Mouse (Mus musculus) heart, adult 2 months (tissue): Measurements from ENCODE around the gene Styk1.

Source experiments
- CTCF ChIP-seq: fragments of 200-600 bp; IDR thresholded peaks from 2 replicates; pipeline ENCODE4 v1.8.1; 2022; ENCODE audit warnings: antibody characterized with exemption, mild to moderate bottlenecking, moderate library complexity
- POLR2A ChIP-seq: fragments of 200-500 bp; IDR thresholded peaks from 2 replicates; pipeline ENCODE4 v1.6.1; 2011; ENCODE audit warnings: mild to moderate bottlenecking, low read depth, low read length, control low read depth; ENCODE audit not compliant: insufficient read depth

- TF ChIP-seq POLR2A: peak; percentile 60; the same call in 1 of the 2 replicates
- TF ChIP-seq CTCF: peak; percentile 50
Measured at GRCm38 (mm10) chr6:131382232-131382983, 29.0 kb upstream of the Styk1 start.
